Mouse (Mus musculus) neural tube, postnatal 0 days (tissue): ENCODE data around the gene Gab3. TPM values are rescaled to one million over a fixed set of nuclear protein-coding genes. Genes with fewer than 3 reads are reported as not detected.

Experiments
- polyA plus RNA-seq: library from polyadenylated mRNA; unstranded; fragments of >200 nt; fragmentation: Nextera tagmentation; extraction: Ambion mirVana; gene quantifications from 2 replicates; pipeline ENCODE4 v1.2.1, GENCODE M21; 2015

The Gab3 gene
- polyA plus RNA-seq, result 3.8 and 4.3 TPM in 2 replicates

GRCm38 (mm10) chrX:75084774-75085508, at the start of gene Gab3:
Gene Gab3, minus strand, starts transcription at chrX:75085458.

GRCm38 (mm10) chrX:75130467-75131160, 45.4 kb upstream of the Gab3 start, which contains the start of gene Mpp1:
Gene Mpp1, minus strand, starts transcription at chrX:75131016.

GRCm38 (mm10) chrX:75095369-75096162, 10.3 kb upstream of the Gab3 start, which contains the start of gene Dkc1:
Gene Dkc1, plus strand, starts transcription at chrX:75095854.

Other genes starting within 250 kb of the Gab3 start
- gene Gm5936, start 248.3 kb downstream of the Gab3 start, polyA plus RNA-seq, result not detected in 2 replicates
- gene Dkc1, start 10.4 kb upstream of the Gab3 start, polyA plus RNA-seq, result 35.4 and 48.6 TPM in 2 replicates
- 31.9 and 32.3 TPM in 2 replicates for gene Mpp1, start 45.6 kb upstream of the Gab3 start, polyA plus RNA-seq
- gene Smim9, start 78.3 kb upstream of the Gab3 start, polyA plus RNA-seq, result not detected in 2 replicates